Mouse (Mus musculus) neural tube, embryonic 10.5 days (tissue): ENCODE results near the gene Ppp2r2d.

Experiments
- DNase-seq: peaks from one replicate; pipeline ENCODE4 v3.0.0-alpha.2; 2017; ENCODE audit warnings: low spot score; ENCODE audit errors: extremely low spot score

The Ppp2r2d gene

GRCm38 (mm10) chr7:138856670-138857069 is 10.8 kb downstream of the Ppp2r2d start:
- DNase-seq: no peak

- DNase-seq: no peak
These were observed 18.2 kb downstream of the Ppp2r2d start for GRCm38 (mm10) chr7:138863950-138864572.

- no peak for DNase-seq
These were observed 18.9 kb downstream of the Ppp2r2d start for GRCm38 (mm10) chr7:138864776-138865175.

- no peak for DNase-seq
These were observed 21.4 kb downstream of the Ppp2r2d start for GRCm38 (mm10) chr7:138867286-138867685.

- DNase-seq: no peak
These were observed 22.4 kb downstream of the Ppp2r2d start for GRCm38 (mm10) chr7:138868316-138868715.

- no peak for DNase-seq
These were observed 27.1 kb downstream of the Ppp2r2d start for GRCm38 (mm10) chr7:138872956-138873355.

GRCm38 (mm10) chr7:138875031-138875430 is 29.2 kb downstream of the Ppp2r2d start:
- no peak for DNase-seq

- DNase-seq: no peak
These were observed 37.8 kb downstream of the Ppp2r2d start for GRCm38 (mm10) chr7:138883724-138884123.

- DNase-seq: no peak
These were observed 39.7 kb downstream of the Ppp2r2d start for GRCm38 (mm10) chr7:138885365-138886289.

- DNase-seq: no peak
These were observed 52.2 kb downstream of the Ppp2r2d start for GRCm38 (mm10) chr7:138898122-138898521.

- no peak for DNase-seq
These were observed 52.9 kb downstream of the Ppp2r2d start for GRCm38 (mm10) chr7:138898743-138899142.

GRCm38 (mm10) chr7:138903886-138904435 is 58.1 kb downstream of the Ppp2r2d start:
- no peak for DNase-seq

- DNase-seq: no peak
These were observed 60.6 kb downstream of the Ppp2r2d start for GRCm38 (mm10) chr7:138906441-138906840.

GRCm38 (mm10) chr7:138907043-138907442 is 61.2 kb downstream of the Ppp2r2d start:
- peak; percentile 41 for DNase-seq

- DNase-seq: no peak
These were observed 62.1 kb downstream of the Ppp2r2d start for GRCm38 (mm10) chr7:138907976-138908375.

GRCm38 (mm10) chr7:138908768-138909276 is 62.9 kb downstream of the Ppp2r2d start:
- no peak for DNase-seq

- DNase-seq: peak; percentile 94
These were observed 63.7 kb downstream of the Ppp2r2d start, which contains the start of gene Bnip3 for GRCm38 (mm10) chr7:138909277-138910192. Gene Bnip3 (minus strand): TSS chr7:138909519.

GRCm38 (mm10) chr7:138910193-138910562 is 64.3 kb downstream of the Ppp2r2d start:
- DNase-seq: no peak

- DNase-seq: no peak
These were observed 67.7 kb downstream of the Ppp2r2d start for GRCm38 (mm10) chr7:138913616-138914015.

GRCm38 (mm10) chr7:138919156-138919944 is 73.5 kb downstream of the Ppp2r2d start:
- DNase-seq: peak; percentile 44
